Mouse (Mus musculus) induced T-regulatory cell, adult 2 months (primary cell): ENCODE results near the gene Epha2.

Source experiments
- DNase-seq: peaks from one replicate; pipeline ENCODE4 v3.0.0-alpha.2; 2012; ENCODE audit warnings: low read depth

Gene Epha2

DNA sequence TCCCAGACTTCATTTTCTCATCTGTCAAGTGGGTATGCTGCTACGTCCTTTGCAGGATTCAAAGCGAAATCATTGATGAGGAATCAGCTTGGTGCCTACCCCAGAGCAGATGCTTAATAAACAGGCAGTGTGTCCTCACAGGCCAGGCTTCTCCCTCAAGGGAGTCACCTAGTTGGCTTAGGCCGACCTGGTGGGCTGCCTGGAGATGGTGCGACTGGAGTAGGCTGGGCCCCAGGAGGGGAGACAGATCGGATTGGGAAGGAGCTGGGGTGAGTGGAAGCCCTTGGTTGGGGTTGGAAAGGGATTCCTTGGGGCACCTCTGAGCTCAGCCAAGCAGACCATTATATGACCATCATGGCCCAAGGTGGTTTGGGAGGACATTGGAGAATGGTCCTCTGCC lies 71.4 kb downstream of the Epha2 start:
- DNase-seq = no peak
